Mouse (Mus musculus): Measurements from ENCODE around the gene Atf2.
A peak's percentile ranks its signal among the peaks of the same experiment; 100 is the strongest.
"Not testable (repeated sequence)": the region's sequence is repeated elsewhere in the genome, so short reads cannot be mapped to it uniquely, and the experiment has no call there.

Gene Atf2

DNA sequence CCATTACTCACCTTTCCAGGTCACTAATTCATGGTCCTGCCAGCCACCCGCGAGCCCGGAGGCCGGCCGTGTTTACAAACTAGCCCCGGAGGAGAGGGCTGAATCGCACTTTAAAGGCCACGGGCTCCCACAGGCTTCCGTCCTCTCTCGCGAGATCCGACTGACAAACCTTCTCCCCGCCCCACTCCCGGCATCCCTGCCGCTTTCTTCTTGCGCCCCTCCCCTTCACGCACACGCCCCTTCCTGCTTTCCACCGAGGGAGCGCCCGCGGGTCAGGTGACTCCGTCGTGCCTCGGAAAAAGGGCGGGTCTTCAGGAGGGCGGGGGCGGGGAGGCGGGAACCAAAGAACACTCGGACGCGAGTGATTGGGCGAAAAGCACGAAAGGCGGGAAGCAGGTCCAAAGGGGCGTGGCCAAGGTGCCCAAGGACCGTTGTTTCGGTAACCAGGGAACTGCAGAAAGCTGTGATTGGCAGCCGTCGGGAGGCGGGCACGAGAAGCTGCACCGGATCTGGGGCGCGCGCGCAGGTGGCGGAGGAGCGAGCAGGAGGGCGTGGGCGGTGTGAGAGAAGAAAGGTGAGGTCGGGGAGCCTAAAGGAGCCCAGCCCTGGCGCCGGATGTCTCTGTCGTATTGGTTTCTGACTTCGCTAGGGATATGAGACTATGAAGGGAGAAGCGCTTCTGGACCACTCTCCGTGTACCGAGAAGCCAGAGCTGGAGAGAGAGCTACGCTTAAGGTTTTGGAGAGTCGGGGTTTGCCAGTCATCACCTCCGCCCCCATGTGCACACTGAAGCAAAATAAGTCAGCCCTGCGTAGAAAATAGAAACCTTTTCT lies at the start of gene Atf2:
TSS of gene Atf2 (minus strand) at position 176 of the 833 bp plus-strand sequence.
- peak; percentile 94 for DNase-seq (ENCODE audit: extremely low read depth, low read depth)

DNA sequence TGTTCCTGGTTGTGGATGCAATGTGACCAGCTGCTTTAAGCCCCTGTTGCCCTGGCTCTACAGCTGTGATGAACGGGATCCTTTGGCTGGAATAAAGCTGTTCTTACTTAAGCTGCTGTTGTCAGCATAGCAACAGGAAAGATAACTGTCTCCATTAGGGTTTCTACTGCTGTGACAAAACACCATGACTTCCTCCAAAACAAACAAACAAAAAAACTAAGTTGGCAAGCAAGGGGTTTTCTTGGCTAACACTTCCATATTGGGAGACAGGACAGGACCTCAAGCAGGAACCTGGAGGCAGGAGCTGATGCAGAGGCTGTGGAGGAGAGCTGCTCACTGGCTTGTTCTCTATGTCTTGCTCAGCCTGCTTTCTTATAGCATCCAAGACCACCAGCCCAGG lies 48.8 kb upstream of the Atf2 start:
- DNase-seq (ENCODE audit: extremely low read depth, low read depth), result no peak

DNA sequence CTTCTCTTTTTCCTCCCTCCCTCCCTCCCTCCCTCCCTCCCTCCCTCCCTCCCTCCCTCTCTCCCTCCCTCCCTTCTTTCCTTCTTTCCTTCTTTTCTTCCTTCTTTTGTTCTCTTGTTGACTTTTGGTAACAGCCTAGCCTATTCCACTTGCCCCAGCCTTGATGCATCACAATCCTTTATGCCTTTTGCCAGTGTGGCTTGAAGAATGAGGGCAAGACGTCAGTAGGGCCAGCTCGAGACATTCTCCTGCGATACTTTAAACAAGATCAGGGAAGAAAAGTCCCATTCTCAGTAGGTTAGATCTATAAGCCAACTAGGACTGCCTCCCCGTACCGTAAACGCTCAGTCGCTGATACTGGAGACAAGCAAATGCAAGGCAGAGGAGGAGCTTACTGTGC lies 48.0 kb upstream of the Atf2 start:
- no peak for DNase-seq (ENCODE audit: extremely low read depth, low read depth)

DNA sequence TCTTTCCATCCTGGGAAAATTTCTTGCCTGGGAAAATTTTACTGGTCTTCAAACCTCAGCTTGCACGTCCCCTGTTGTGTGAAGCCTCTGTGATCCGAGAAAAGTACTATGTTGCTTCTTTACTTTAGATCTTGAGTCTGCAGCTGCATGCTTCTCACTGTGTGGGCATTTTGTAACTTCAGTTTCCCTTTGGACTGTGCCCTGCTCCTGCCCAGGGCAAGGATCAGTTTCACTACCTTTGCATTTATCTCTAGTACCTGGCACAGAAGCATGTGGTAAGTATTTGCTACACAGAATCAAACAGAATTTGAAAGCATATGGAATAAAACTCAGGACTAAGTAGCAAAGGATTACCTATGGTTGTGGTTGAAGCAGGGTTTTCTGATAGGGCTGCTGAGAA lies 46.5 kb upstream of the Atf2 start:
- no peak for DNase-seq (ENCODE audit: extremely low read depth, low read depth)

DNA sequence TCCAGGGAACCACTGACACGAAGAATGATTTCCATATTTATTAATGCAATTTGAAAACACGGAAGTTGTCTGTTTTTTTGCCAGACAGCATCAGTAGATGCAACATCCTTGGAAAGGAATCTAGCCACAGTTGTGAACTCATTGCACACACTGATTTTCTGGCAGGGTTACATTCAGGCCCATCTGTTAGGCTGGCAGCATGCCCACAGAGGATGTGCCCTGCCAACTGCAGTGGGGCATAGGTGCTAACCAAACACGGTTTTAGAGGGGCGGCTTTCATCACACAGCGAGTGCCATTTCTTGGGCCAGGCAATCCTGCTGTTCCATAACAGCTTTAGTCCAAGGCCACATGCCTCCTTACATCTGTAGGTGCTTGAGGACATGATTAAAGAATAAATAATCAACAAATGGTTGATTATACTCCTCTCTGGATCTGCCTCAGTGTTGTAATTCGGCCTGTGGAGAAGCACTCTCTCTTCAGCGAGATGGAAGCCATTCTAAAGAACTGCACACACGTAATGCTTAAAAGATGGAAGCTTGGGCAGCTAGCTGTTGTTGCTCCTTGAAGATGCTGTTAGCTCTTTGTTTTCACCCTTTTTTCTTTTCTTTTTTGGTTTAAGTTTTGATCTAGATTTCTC lies 40.4 kb upstream of the Atf2 start:
- DNase-seq (ENCODE audit: extremely low read depth, low read depth), result no peak

DNA sequence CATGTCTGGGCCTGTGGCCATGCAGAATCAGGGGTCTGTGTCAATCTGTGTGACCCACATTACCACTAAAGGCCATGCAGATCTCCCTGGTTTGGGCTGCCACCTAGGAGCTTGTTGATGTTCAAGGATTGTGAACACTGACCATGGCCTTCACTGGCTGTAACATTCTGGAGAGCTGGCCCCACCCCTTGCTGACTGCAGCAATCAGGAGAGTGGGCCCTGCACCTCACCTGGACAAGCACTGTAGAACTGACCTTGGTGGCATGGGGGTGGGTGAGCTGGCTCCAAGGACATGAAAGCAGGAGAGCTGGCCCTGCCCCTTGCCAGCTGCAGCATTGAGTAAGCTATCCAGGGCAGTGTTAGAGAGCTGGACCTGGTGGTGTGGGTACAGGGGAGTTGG lies 35.3 kb upstream of the Atf2 start:
- DNase-seq (ENCODE audit: extremely low read depth, low read depth), result no peak

DNA sequence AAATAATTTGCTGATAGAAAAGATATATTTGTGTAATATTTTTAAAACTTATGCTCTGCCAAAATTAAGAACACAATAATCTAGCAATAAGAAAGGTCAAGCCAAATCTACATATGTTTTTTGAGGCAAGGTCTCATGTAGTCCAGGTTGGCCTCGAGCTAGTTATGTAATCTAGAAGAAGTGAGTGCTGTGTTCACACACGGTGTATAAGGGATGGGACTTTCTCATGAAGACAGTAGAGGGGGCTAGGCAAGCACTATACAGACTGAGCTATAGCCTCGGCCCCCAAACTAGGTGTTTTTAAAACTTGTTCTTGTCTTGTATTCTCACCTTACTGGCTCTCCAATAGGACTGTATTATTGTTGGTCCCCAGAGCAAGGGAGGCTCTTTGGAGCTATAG lies 33.1 kb upstream of the Atf2 start:
- no peak for DNase-seq (ENCODE audit: extremely low read depth, low read depth)

DNA sequence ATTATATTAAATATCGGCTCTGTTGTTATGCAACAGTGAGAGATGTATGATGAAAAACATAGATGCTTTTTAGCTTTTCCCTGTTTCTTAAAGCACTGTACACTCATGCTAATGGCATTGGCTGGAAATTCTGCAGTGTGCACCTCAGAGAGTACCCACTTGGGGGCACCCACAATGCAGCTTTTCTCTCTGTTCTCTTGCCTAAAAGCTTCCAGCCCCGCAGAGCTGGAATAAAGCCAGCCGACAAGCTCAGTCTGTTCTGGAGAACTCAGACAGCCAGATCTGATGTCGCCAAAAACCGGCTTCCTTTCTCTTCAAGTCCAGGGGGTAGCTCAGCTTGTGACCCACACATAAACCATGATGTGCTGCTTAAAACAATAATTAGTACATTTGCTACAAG lies 32.6 kb upstream of the Atf2 start:
- DNase-seq (ENCODE audit: extremely low read depth, low read depth), result no peak

DNA sequence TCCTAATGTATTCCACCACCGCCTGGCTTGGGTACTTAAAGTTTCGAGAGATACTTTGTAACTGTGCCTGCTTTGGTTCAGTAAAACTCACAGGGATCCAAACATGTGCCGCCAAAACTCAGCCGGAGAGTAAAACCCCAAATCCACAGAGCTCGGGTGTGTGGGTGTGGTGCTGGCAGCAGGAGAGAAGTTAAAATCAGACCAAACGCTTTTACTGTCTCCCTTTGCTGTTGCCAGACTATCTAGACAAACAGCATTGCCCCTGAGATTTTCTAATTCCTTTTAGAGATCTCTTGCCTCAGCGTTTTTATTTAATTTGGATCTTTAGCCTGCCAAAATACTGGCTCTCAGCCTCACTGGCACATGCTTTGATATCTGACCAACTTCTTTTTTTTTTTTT lies 27.2 kb upstream of the Atf2 start:
- DNase-seq (ENCODE audit: extremely low read depth, low read depth), result no peak

DNA sequence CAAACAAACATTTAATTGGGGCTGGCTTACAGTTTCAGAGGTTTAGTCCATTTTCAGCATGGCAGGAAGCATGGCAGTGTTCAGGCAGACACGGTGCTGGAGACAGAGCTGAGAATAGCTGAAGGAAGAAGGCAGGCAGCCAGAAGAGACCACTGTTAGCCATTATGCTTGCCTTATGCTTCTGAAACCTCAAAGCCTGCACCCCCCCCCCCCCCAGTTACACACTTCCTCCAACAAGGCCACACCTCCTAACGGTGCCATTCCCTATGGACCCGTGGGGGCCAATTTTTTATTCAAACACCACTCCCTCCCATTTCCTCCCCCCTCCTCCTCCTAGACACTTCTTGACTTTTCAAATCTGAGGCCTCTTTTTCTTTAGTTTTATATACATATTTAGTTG lies 19.8 kb upstream of the Atf2 start:
- DNase-seq (ENCODE audit: extremely low read depth, low read depth), result no peak

DNA sequence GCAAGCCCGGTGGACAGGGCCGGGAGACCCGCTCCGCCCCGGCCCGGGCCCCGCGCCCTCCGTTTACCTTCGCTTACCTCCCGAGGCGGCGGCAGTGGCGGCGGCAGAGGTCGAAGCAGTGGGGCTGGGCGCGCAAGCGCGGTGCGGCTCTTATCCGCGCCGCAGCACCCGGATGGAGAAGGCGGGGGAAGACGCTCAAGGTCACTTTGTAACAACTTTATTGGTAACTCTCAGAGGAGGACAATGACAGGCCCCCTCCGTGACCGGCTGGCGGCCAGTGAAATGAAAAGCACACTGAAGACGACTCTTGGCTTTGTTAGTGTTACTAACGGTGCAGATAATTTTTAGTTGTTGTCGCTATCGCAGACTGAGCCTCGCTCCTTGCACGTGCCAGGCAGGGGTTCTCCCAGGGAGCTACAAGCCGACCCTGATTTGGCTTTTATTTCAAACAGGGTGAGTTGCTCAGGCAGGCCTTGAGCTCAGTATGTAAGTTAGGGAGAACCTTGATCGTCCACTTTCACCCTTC lies 18.8 kb upstream of the Atf2 start, which contains the start of gene Atp5g3:
TSS of gene Atp5g3 (minus strand) at position 152 of the 526 bp plus-strand sequence.
- DNase-seq (ENCODE audit: extremely low read depth, low read depth), result peak; percentile 86

DNA sequence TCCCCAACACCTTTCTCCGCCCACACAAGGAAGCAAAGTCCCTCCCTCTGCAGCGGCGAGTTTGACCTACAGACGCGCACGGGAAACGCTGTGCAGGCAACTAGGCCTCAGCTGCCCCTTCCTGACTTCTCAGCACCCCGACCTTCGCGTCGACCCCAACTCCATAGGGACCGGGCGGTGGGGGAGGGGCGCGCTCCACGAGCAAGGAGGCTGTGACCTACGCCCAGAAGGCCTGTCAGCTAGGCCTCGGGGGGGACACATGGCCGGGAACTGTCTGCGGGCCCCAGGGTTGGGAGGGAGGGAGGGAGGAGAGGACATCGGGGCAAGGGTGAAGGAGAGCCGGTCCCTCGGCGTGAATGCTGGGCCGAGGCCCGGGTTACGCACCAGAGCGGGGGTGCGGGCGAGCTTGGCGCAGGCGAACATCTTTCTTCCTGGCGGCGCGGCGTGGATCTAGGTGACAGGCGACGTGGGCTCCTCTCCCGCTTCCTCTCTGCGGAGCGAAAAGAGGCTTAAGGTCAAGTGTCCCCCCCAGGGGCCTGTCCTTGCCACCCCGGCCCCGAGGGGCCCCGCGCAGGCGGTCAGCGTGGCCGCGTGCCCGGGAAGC lies 18.2 kb upstream of the Atf2 start:
- DNase-seq (ENCODE audit: extremely low read depth, low read depth), result no peak

DNA sequence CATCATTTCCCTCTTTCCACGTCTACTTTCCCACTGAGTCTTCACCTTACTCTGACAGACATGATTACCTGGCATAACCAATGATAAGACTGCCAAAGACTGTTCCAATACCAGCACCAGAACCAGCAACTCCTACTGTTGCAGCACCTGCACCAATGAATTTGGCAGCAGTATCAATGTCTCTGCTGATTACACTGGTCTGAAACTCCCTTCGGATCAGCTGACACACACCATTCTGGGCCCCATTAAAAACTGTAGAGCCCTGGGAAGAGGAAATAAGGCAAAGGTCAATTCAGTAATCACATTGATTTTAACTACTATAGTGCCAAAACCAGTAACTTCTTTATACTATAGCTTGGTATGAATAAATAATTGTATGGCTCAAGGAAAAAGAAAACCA lies 16.7 kb upstream of the Atf2 start:
- DNase-seq (ENCODE audit: extremely low read depth, low read depth), result no peak

DNA sequence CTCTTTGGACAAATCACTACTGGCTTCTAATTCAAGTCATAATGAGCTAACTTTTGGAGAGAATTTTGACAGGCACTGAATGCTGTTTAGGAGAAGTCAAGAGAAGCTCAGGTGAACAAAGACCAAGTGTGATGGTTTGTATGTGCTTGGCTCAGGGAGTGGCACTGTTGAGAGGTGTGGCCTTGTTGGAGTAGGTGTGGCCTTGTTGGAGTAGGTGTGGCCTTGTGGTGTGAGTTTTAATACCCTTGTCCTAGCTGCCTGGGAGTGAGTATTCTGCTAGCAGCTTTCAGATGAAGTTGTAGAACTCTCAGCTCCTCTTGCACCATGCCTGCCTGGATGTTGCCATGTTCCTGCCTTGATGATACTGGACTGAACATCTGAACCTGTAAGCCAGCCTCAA lies 12.2 kb upstream of the Atf2 start:
- not testable (repeated sequence) for DNase-seq (ENCODE audit: extremely low read depth, low read depth)

DNA sequence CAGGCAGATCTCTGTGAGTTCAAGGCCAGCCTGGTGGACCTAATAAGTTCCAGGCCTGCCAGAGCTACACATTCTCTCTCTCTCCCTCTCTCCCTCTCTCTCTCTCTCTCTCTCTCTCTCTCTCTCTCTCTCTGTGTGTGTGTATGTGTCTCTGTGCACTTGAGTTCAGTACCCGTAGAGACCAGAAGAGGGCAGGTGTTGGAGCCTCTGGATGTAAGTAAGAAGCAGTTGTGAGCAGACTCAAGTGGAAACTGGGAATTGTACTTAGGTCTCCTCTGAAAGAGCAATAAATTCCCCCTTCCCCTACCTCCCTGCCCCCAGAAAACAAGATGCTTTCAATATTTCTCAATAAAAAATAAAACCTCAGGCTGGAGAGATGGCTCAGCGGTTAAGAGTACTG lies 11.1 kb upstream of the Atf2 start:
- no peak for DNase-seq (ENCODE audit: extremely low read depth, low read depth)

DNA sequence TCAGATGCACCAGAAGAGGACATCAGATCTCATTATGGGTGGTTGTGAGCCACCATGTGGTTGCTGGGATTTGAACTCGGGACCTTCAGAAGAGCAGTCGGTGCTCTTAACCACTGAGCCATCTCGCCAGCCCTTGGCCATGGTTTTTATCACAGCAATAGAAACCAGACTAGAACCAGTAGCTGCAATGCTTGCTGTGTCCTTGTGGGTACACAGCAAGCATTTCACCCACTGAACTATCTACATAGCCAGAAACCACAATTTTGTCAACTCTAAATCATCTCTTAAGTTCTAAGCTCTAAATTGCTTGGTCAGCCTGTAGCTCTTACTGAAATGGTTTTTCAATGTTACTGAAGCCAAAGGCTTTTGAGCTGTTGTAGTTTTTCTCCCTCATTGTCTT lies 9.9 kb upstream of the Atf2 start:
- DNase-seq (ENCODE audit: extremely low read depth, low read depth), result not testable (repeated sequence)

DNA sequence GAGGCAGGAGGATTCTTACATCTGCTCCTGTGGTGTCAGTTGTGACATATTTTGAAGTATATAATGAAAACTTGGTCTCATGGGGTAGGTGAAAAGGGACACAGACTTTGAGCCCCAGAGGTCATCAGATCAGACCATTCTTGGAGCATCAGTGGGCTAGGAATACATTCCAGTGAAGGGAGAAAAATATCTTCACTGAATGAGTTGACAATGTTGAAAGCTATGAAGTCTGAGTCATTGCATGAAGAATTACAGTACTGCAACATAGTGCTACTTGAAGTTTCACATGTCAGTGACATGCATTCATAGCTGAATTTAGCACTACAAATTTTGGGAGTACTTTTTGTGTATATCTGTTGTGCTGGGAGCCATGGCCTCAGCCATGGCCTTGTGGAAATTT lies 8.7 kb upstream of the Atf2 start:
- no peak for DNase-seq (ENCODE audit: extremely low read depth, low read depth)

DNA sequence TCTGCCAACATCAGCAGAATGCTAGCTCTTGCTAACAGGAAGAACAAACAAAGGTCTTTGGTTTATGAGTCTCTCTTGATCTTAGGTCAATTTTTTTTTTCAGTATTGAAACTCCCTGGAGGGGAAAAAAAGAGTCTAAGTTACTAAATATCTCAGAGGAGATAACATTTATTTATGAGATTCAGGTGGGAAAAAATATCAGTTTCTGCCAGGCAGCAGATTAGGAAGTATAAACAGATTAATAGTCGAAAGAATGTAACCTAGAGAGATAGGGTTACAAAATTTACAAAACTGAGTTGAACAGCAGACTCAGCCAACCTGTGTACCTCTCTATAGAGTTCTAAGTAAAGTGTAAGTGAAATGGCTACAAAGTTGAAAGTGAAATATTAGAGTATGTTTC lies 7.9 kb upstream of the Atf2 start:
- no peak for DNase-seq (ENCODE audit: extremely low read depth, low read depth)

DNA sequence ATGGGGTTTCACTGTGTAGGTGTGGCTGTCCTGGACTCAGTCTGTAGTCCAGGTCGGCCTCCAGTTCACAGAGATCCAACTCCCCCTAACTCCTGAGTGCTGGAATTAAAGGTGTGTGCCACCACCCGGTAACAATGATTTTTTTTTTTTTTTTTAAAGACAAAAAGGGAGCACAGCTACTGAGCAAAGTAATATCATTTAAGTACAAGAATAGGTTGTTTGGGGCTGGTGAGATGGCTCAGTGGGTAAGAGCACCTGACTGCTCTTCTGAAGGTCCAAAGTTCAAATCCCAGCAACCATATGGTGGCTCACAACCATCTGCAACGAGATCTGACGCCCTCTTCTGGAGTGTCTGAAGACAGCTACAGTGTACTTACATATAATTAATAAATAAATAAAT lies 4.5 kb upstream of the Atf2 start:
- DNase-seq (ENCODE audit: extremely low read depth, low read depth), result not testable (repeated sequence)

DNA sequence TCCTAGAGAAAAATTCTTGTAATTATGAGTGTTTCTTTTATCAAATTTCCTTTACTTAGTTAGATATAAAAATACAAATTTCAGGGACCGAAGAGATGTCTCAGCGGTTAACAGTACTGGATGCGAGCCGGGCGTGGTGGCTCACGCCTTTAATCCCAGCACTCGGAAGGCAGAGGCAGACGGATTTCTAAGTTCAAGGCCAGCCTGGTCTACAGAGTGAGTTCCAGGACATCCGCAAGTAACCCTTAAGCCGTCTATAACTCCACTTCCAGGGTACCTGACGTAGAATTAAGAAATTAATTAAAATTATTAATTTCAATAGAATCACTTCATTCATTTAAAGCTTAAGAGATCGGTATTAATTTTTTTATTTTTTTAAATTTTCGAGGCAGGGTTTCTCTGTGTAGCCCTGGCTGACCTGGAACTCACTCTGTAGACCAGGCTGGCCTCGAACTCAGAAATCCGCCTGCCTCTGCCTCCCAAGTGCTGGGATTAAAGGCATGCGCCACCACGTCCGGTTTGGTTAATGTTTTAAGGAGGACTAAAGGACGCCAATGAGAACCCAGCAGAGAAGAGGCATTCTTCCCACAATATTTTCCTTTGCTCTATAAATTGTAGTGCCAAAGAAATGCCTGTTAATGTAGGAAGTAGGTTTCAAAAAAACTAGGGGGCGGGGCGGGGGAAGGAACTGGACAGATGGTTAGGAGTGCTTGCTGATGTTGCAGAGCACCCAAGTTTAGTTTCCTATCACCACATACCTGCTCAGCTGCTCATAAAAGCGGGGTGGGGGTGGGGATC lies 1.2 kb upstream of the Atf2 start:
- no peak for DNase-seq (ENCODE audit: extremely low read depth, low read depth)

DNA sequence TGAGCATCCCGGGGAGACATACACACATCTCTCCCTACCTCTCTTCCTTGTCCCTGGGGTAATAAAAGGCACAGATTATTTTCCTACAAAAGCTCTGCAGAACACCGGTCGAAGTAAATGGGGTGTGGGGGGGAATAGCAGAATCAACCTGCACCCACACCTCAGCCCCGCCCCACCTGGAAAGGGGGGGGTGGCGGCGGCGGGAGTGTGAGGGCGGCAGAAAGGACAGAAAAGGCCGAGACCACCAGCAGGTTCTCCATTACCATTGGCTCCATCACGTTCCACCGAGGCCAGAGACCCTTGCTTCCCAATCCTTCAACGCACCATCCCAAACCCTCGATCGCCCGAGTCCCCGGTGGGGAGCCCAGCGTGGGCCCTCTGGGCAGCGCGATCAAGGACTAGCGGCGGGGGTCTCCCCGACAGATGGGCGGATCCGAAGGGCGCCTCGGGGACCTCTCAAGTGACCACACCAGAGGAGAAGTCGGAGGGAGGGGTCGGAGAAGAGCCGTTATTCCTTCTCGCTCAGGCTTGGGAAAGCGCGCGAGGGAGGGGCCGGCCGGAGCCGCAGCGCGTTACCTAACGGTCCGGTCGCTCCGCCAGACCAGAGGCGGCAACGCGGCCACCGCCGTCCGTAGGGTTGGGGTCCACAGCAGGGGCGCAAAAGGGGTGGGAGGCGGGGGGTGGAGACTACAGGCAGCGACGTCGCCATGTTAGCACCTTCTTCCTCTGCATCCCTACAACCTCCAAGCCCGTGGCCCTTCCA lies 557 bp downstream of the Atf2 start:
- DNase-seq (ENCODE audit: extremely low read depth, low read depth), result no peak

Measured in MEL-GATA-1-ER (cell line).